7 mouse cellular contexts compared by ENCODE assay signal in the genomic region with DNA sequence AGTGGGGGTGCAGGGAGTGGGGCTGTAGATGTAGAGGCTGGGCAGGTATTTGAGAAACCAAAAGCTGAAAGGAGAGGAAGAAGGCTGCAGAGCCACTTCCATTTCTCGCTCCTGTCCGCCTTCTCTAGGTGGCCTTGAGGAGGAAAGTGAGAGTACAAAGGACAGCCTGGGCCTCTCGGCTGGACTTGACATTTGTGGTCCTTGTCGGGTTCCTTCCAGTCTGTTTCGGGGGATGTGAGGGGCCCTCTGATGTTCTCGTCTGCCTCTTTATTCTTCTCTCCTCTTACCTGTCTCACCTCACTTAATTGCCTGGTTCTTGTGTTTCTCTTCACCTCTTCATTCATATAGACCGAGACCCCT. TPM values are rescaled to one million over a fixed set of nuclear protein-coding genes. Genes with fewer than 3 reads are reported as not detected.
DNase-seq lines count a peak whose midpoint lies in the region; ATAC-seq lines count a peak whose summit lies in the region.

No protein-coding gene starts in this region.

- peak overlapping the region; percentile 93 for H3K4me3 ChIP-seq in megakaryocyte, embryonic 14.5 days (replicated peaks)
- H3K4me3 ChIP-seq in forebrain, embryonic 13.5 days = peak overlapping the region; percentile 96
- H3K4me3 ChIP-seq in limb, embryonic 15.5 days = peak overlapping the region; percentile 94
- peak overlapping the region; percentile 89 for H3K4me3 ChIP-seq in stomach, embryonic 16.5 days (replicated peaks; ENCODE audit: low read length)

- H3K9ac ChIP-seq in forebrain, embryonic 13.5 days = peak overlapping the region; percentile 100
- peak overlapping the region; percentile 98; the same call in 1 of the 2 replicates for H3K9ac ChIP-seq in limb, embryonic 15.5 days
- peak overlapping the region; percentile 100 for H3K9ac ChIP-seq in stomach, embryonic 16.5 days (ENCODE audit: low read length)

- peaks cover 60% of the 10 kb centered on the region for H3K27me3 ChIP-seq in megakaryocyte, embryonic 14.5 days (replicated peaks)
- H3K27me3 ChIP-seq in forebrain, embryonic 13.5 days = no peaks in the 10 kb centered on the region
- H3K27me3 ChIP-seq in limb, embryonic 15.5 days = no peaks in the 10 kb centered on the region
- H3K27me3 ChIP-seq in stomach, embryonic 16.5 days (ENCODE audit: control insufficient read depth, insufficient read depth, low read length) = no peaks in the 10 kb centered on the region

- H3K4me2 ChIP-seq in forebrain, embryonic 13.5 days = peak overlapping the region; percentile 100
- peak overlapping the region; percentile 90 for H3K4me2 ChIP-seq in limb, embryonic 15.5 days
- H3K4me2 ChIP-seq in stomach, embryonic 16.5 days (ENCODE audit: low read depth, low read length) = peak overlapping the region; percentile 75

- H3K9me3 ChIP-seq in megakaryocyte, embryonic 14.5 days = no peaks in the 10 kb centered on the region
- no peaks in the 10 kb centered on the region for H3K9me3 ChIP-seq in forebrain, embryonic 13.5 days (replicated peaks)
- no peaks in the 10 kb centered on the region for H3K9me3 ChIP-seq in limb, embryonic 15.5 days
- H3K9me3 ChIP-seq in stomach, embryonic 16.5 days (replicated peaks; ENCODE audit: control insufficient read depth, low read length) = no peaks in the 10 kb centered on the region

- no peaks in the 10 kb centered on the region for H3K36me3 ChIP-seq in megakaryocyte, embryonic 14.5 days (replicated peaks; ENCODE audit: low read length)
- H3K36me3 ChIP-seq in forebrain, embryonic 13.5 days (ENCODE audit: poor library complexity, severe bottlenecking) = peaks cover 18% of the 10 kb centered on the region
- peaks cover 21% of the 10 kb centered on the region for H3K36me3 ChIP-seq in limb, embryonic 15.5 days
- peaks cover 8% of the 10 kb centered on the region for H3K36me3 ChIP-seq in stomach, embryonic 16.5 days (ENCODE audit: control insufficient read depth, insufficient read depth, low read length)

- peaks cover 72% of the 10 kb centered on the region for H3K4me1 ChIP-seq in megakaryocyte, embryonic 14.5 days
- peaks cover 66% of the 10 kb centered on the region for H3K4me1 ChIP-seq in forebrain, embryonic 13.5 days
- H3K4me1 ChIP-seq in limb, embryonic 15.5 days = peaks cover 58% of the 10 kb centered on the region
- peaks cover 52% of the 10 kb centered on the region for H3K4me1 ChIP-seq in stomach, embryonic 16.5 days (ENCODE audit: control insufficient read depth, insufficient read depth, low read length)

- no peak for DNase-seq in Muller cell, postnatal 12 days (ENCODE audit: inconsistent ontology term)
- no peak for DNase-seq in cerebellum, postnatal 25 days

- WGBS in forebrain, embryonic 13.5 days = 6% methylated on average over 7 of the region's 7 CpGs
- 12% methylated on average over 7 of the region's 7 CpGs for WGBS in limb, embryonic 15.5 days
- 9% methylated on average over 7 of the region's 7 CpGs for whole genome bisulfite sequencing in stomach, embryonic 16.5 days

- peak overlapping the region; percentile 100 for H3K27ac ChIP-seq in forebrain, embryonic 13.5 days
- H3K27ac ChIP-seq in limb, embryonic 15.5 days = peak overlapping the region; percentile 100
- peak overlapping the region; percentile 100 for H3K27ac ChIP-seq in stomach, embryonic 16.5 days (ENCODE audit: low read length)

- no peak for ATAC-seq in megakaryocyte, adult 5-6 weeks (ENCODE audit: poor library complexity, severe bottlenecking)
- no peak for ATAC-seq in forebrain, embryonic 13.5 days
- no peak for ATAC-seq in limb, embryonic 15.5 days (ENCODE audit: insufficient number of reproducible peaks, low FRiP score, low TSS enrichment, low read depth)
- no peak for ATAC-seq in stomach, embryonic 16.5 days (ENCODE audit: insufficient read depth, low FRiP score)

RNA-seq across cellular contexts. Expression of a gene that starts 1.6 kb away (rescaled TPM):
- 330 and 450 TPM in 2 replicates for polyA plus RNA-seq in megakaryocyte, embryonic 14.5 days (2012; ENCODE audit: insufficient read depth, low replicate concordance)
- total RNA-seq in megakaryocyte, adult 5-6 weeks (2015) = 129 and 159 TPM in 2 replicates
- 195 and 207 TPM in 2 replicates for total RNA-seq in megakaryocyte, adult 5-6 weeks (2017)
- 588 and 626 TPM in 2 replicates for polyA plus RNA-seq in forebrain, embryonic 13.5 days (2015; fragmentation: Nextera tagmentation; extraction: Ambion mirVana)
- 241 and 331 TPM in 2 replicates for polyA plus RNA-seq in limb, embryonic 15.5 days (2015; fragmentation: Nextera tagmentation; extraction: Ambion mirVana)
- 177 and 180 TPM in 2 replicates for polyA plus RNA-seq in stomach, embryonic 16.5 days (2015; fragmentation: Nextera tagmentation; extraction: Ambion mirVana)

RNA-seq across cellular contexts. Expression of a gene that starts 6.8 kb away (rescaled TPM):
- 0.62 TPM in 1 of 2 replicates, not detected in the other for polyA plus RNA-seq in megakaryocyte, embryonic 14.5 days (2012; ENCODE audit: insufficient read depth, low replicate concordance)
- total RNA-seq in megakaryocyte, adult 5-6 weeks (2015) = 1.2 TPM in 2 replicates
- total RNA-seq in megakaryocyte, adult 5-6 weeks (2017) = 0.44 and 1.4 TPM in 2 replicates
- 1.3 and 1.9 TPM in 2 replicates for polyA plus RNA-seq in forebrain, embryonic 13.5 days (2015; fragmentation: Nextera tagmentation; extraction: Ambion mirVana)
- polyA plus RNA-seq in limb, embryonic 15.5 days (2015; fragmentation: Nextera tagmentation; extraction: Ambion mirVana) = 2.3 TPM in 2 replicates
- polyA plus RNA-seq in stomach, embryonic 16.5 days (2015; fragmentation: Nextera tagmentation; extraction: Ambion mirVana) = 1.2 and 1.3 TPM in 2 replicates

RNA-seq across cellular contexts. Expression of a gene that starts 12.9 kb away (rescaled TPM):
- polyA plus RNA-seq in megakaryocyte, embryonic 14.5 days (2012; ENCODE audit: insufficient read depth, low replicate concordance) = 183 and 362 TPM in 2 replicates
- total RNA-seq in megakaryocyte, adult 5-6 weeks (2015) = 73.6 and 82.9 TPM in 2 replicates
- 50.9 and 70.6 TPM in 2 replicates for total RNA-seq in megakaryocyte, adult 5-6 weeks (2017)
- polyA plus RNA-seq in forebrain, embryonic 13.5 days (2015; fragmentation: Nextera tagmentation; extraction: Ambion mirVana) = 398 and 409 TPM in 2 replicates
- polyA plus RNA-seq in limb, embryonic 15.5 days (2015; fragmentation: Nextera tagmentation; extraction: Ambion mirVana) = 352 and 365 TPM in 2 replicates
- polyA plus RNA-seq in stomach, embryonic 16.5 days (2015; fragmentation: Nextera tagmentation; extraction: Ambion mirVana) = 283 and 299 TPM in 2 replicates

RNA-seq across cellular contexts. Expression of a gene that starts 30.3 kb away (rescaled TPM):
- polyA plus RNA-seq in megakaryocyte, embryonic 14.5 days (2012; ENCODE audit: insufficient read depth, low replicate concordance) = 0.35 TPM in 1 of 2 replicates, not detected in the other
- total RNA-seq in megakaryocyte, adult 5-6 weeks (2015) = 0.09 and 0.71 TPM in 2 replicates
- 0.20 and 0.37 TPM in 2 replicates for total RNA-seq in megakaryocyte, adult 5-6 weeks (2017)
- polyA plus RNA-seq in forebrain, embryonic 13.5 days (2015; fragmentation: Nextera tagmentation; extraction: Ambion mirVana) = 0.08 TPM in 2 replicates
- 0.24 and 0.31 TPM in 2 replicates for polyA plus RNA-seq in limb, embryonic 15.5 days (2015; fragmentation: Nextera tagmentation; extraction: Ambion mirVana)
- polyA plus RNA-seq in stomach, embryonic 16.5 days (2015; fragmentation: Nextera tagmentation; extraction: Ambion mirVana) = 0.46 TPM in 2 replicates

RNA-seq across cellular contexts. Expression of a gene that starts 47.0 kb away (rescaled TPM):
- 46.8 and 55.7 TPM in 2 replicates for polyA plus RNA-seq in megakaryocyte, embryonic 14.5 days (2012; ENCODE audit: insufficient read depth, low replicate concordance)
- total RNA-seq in megakaryocyte, adult 5-6 weeks (2015) = 35.4 and 37.2 TPM in 2 replicates
- total RNA-seq in megakaryocyte, adult 5-6 weeks (2017) = 19.4 and 25.7 TPM in 2 replicates
- polyA plus RNA-seq in forebrain, embryonic 13.5 days (2015; fragmentation: Nextera tagmentation; extraction: Ambion mirVana) = 89.0 and 99.3 TPM in 2 replicates
- polyA plus RNA-seq in limb, embryonic 15.5 days (2015; fragmentation: Nextera tagmentation; extraction: Ambion mirVana) = 146 and 160 TPM in 2 replicates
- polyA plus RNA-seq in stomach, embryonic 16.5 days (2015; fragmentation: Nextera tagmentation; extraction: Ambion mirVana) = 140 and 156 TPM in 2 replicates
